In genomic region chr6:92468383-92468791, GRCm38 (mm10) we compare ENCODE assay signal across 11 mouse cellular contexts.
DNase-seq lines count a peak whose midpoint lies in the region; ATAC-seq and TF ChIP-seq lines count a peak whose summit lies in the region.
"Had no signal": no experiment of that assay in that cellular context is flagged by ENCODE, and none has a peak within 500 bp of the region (broad histone marks: within the 10 kb centered on the region; RNA-seq: fewer than 3 reads in every experiment).

No protein-coding gene starts in this region.

- no peak overlapping the region for H3K4me3 ChIP-seq in kidney, embryonic 16.5 days (ENCODE audit: low read length)
- H3K4me3 ChIP-seq in brown adipose tissue, adult 24 weeks (ENCODE audit: insufficient read depth, low read depth, low read length) = no peak overlapping the region
- H3K4me3 ChIP-seq in heart, embryonic 10.5 days = no peak overlapping the region
- H3K4me3 ChIP-seq in lung, embryonic 14.5 days (ENCODE audit: low read depth, low read length) = no peak overlapping the region
- H3K4me3 ChIP-seq: left cerebral cortex, adult 2 months; midbrain, embryonic 12.5 days had no signal

- ATAC-seq in kidney, embryonic 16.5 days (ENCODE audit: low FRiP score, low TSS enrichment) = peak; percentile 37; the same call in 1 of the 2 replicates
- peak; percentile 94 for ATAC-seq in lung, embryonic 14.5 days (ENCODE audit: insufficient read depth)

- no peak for DNase-seq in kidney, adult 18-20 months
- DNase-seq in heart, embryonic 10.5 days (ENCODE audit: low spot score) = no peak
- peak; percentile 95 for DNase-seq in lung, embryonic 14.5 days
- no peak for DNase-seq in cerebellum, postnatal 25 days
- no peak for DNase-seq in urinary bladder, postnatal 36 days (ENCODE audit: low spot score in 2 of 2)
- DNase-seq: adrenal gland, postnatal 10 days; right cerebral cortex, postnatal 14 days had no signal

- no peak for TF ChIP-seq CTCF in lung, embryonic 14.5 days (IDR thresholded peaks at IDR 0.05; ENCODE audit: low read depth)

- peaks cover 37% of the 10 kb centered on the region for H3K4me1 ChIP-seq in kidney, embryonic 16.5 days (ENCODE audit: insufficient read depth, low read length)
- peaks cover 31% of the 10 kb centered on the region for H3K4me1 ChIP-seq in brown adipose tissue, adult 24 weeks (ENCODE audit: control insufficient read depth, insufficient read depth, insufficient read length, low read length)
- peaks cover 53% of the 10 kb centered on the region for H3K4me1 ChIP-seq in heart, embryonic 10.5 days
- peaks cover 54% of the 10 kb centered on the region for H3K4me1 ChIP-seq in lung, embryonic 14.5 days (ENCODE audit: insufficient read depth)

- no peaks in the 10 kb centered on the region for H3K36me3 ChIP-seq in kidney, embryonic 16.5 days (ENCODE audit: insufficient read depth, low read length)
- no peaks in the 10 kb centered on the region for H3K36me3 ChIP-seq in heart, embryonic 10.5 days
- no peaks in the 10 kb centered on the region for H3K36me3 ChIP-seq in lung, embryonic 14.5 days (ENCODE audit: insufficient read depth)
- H3K36me3 ChIP-seq: midbrain, embryonic 12.5 days had no signal

- peak overlapping the region; percentile 79; the same call in 1 of the 2 replicates for H3K27ac ChIP-seq in kidney, embryonic 16.5 days (ENCODE audit: low read length)
- H3K27ac ChIP-seq in brown adipose tissue, adult 24 weeks (replicated peaks; ENCODE audit: low read depth, low read length) = peak overlapping the region; percentile 18; the same call in 1 of the 2 replicates
- H3K27ac ChIP-seq in heart, embryonic 10.5 days = peak overlapping the region; percentile 56; the same call in 1 of the 2 replicates
- H3K27ac ChIP-seq in lung, embryonic 14.5 days (ENCODE audit: low read depth) = peak overlapping the region; percentile 96
- H3K27ac ChIP-seq: midbrain, embryonic 12.5 days had no signal

- no peaks in the 10 kb centered on the region for H3K27me3 ChIP-seq in kidney, embryonic 16.5 days (ENCODE audit: insufficient read depth, low read length)
- H3K27me3 ChIP-seq in heart, embryonic 10.5 days (ENCODE audit: insufficient read depth, poor library complexity, severe bottlenecking) = no peaks in the 10 kb centered on the region
- no peaks in the 10 kb centered on the region for H3K27me3 ChIP-seq in lung, embryonic 14.5 days (ENCODE audit: insufficient read depth, low read length)
- H3K27me3 ChIP-seq: midbrain, embryonic 12.5 days had no signal

- no peak overlapping the region for H3K9ac ChIP-seq in kidney, embryonic 16.5 days (replicated peaks; ENCODE audit: low read length)
- H3K9ac ChIP-seq in lung, embryonic 14.5 days = no peak overlapping the region
- H3K9ac ChIP-seq: midbrain, embryonic 12.5 days had no signal

- 50% methylated on average over 3 of the region's 3 CpGs for WGBS in kidney, embryonic 16.5 days
- WGBS in heart, embryonic 10.5 days = 58% methylated on average over 3 of the region's 3 CpGs
- 25% methylated on average over 3 of the region's 3 CpGs for WGBS in lung, embryonic 14.5 days

- H3K4me2 ChIP-seq in kidney, embryonic 16.5 days (replicated peaks; ENCODE audit: low read depth, low read length) = no peak overlapping the region
- 0 out of 2 replicates have a peak overlapping the region, but pooled peaks have one; percentile 40 for H3K4me2 ChIP-seq in lung, embryonic 14.5 days
- H3K4me2 ChIP-seq: midbrain, embryonic 12.5 days had no signal

- no peaks in the 10 kb centered on the region for H3K9me3 ChIP-seq in kidney, embryonic 16.5 days (ENCODE audit: low read length)
- H3K9me3 ChIP-seq in heart, embryonic 10.5 days = no peaks in the 10 kb centered on the region
- H3K9me3 ChIP-seq in lung, embryonic 14.5 days (ENCODE audit: low read depth, low read length) = no peaks in the 10 kb centered on the region
- H3K9me3 ChIP-seq: midbrain, embryonic 12.5 days had no signal

Comparison
In these comparisons a context has a peak if more than half of its experiments do, and no peak if none do; other contexts are left out.
1. H3K27ac ChIP-seq: peak in every context shown above with its lines; median percentile 96 in lung, embryonic 14.5 days; 79 in kidney, embryonic 16.5 days; 56 in heart, embryonic 10.5 days; 18 in brown adipose tissue, adult 24 weeks.